Mouse (Mus musculus): ENCODE results near the gene Pate2. TPM values are rescaled to one million over a fixed set of nuclear protein-coding genes. Genes with fewer than 3 reads are reported as not detected.

Gene Pate2
- total RNA-seq, 2 experiments from 2014 or later, result 0.51 TPM; not detected in 1

DNA sequence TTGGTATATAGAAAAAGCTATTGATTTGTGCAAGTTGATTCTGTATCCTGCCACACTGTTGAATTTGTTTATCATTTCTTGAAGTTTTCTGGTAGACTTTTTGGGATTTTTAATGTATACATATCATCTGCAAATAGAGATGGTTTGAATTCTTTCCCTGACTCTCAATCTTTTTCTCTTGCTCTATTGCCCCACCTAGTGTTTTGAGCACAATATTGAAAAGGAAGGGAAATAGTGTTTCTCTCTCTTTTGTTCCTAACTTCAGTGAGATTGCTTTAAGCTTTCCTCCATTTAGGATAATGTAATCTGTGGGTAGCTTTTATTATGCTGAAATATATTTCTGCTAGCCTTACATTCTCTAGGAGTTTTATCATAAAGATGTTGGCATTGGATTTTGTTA, 137.2 kb downstream of the Pate2 start:
- ATAC-seq (ENCODE audit: poor library complexity, severe bottlenecking), result no peak

Other genes starting within 250 kb of the Pate2 start
- gene Cdon, start 149.2 kb upstream of the Pate2 start, total RNA-seq (2015), result 0.65 and 1.8 TPM in 2 replicates
- gene Cdon, start 149.2 kb upstream of the Pate2 start, total RNA-seq (2017), result 0.65 and 2.3 TPM in 2 replicates
- gene Gm1113, start 52.0 kb upstream of the Pate2 start, total RNA-seq (2015), result not detected in 2 replicates
- gene Gm1113, start 52.0 kb upstream of the Pate2 start, total RNA-seq (2017), result not detected in 2 replicates
- gene Ddx25, start 11.8 kb upstream of the Pate2 start, total RNA-seq (2015), result 0.09 and 0.11 TPM in 2 replicates
- gene Ddx25, start 11.8 kb upstream of the Pate2 start, total RNA-seq (2017), result 0.04 TPM in 1 of 2 replicates, not detected in the other
- 9.8 and 12.2 TPM in 2 replicates for gene Pus3, start 11.7 kb upstream of the Pate2 start, total RNA-seq (2015)
- gene Pus3, start 11.7 kb upstream of the Pate2 start, total RNA-seq (2017), result 14.0 and 14.6 TPM in 2 replicates
- gene Hyls1, start 114 bp downstream of the Pate2 start, total RNA-seq (2015), result 15.7 and 20.1 TPM in 2 replicates
- 17.5 and 20.6 TPM in 2 replicates for gene Hyls1, start 114 bp downstream of the Pate2 start, total RNA-seq (2017)
- not detected in 2 replicates for gene Pate4, start 41.7 kb downstream of the Pate2 start, total RNA-seq (2015)
- gene Pate4, start 41.7 kb downstream of the Pate2 start, total RNA-seq (2017), result not detected in 2 replicates
- not detected in 2 replicates for gene Pate3, start 77.9 kb downstream of the Pate2 start, total RNA-seq (2015)
- not detected in 2 replicates for gene Pate3, start 77.9 kb downstream of the Pate2 start, total RNA-seq (2017)
- gene Pate1, start 117.1 kb downstream of the Pate2 start, total RNA-seq (2015), result not detected in 2 replicates
- not detected in 2 replicates for gene Pate1, start 117.1 kb downstream of the Pate2 start, total RNA-seq (2017)
- not detected in 2 replicates for gene Gm17677, start 170.8 kb downstream of the Pate2 start, total RNA-seq (2015)
- gene Gm17677, start 170.8 kb downstream of the Pate2 start, total RNA-seq (2017), result not detected in 2 replicates
- not detected in 2 replicates for gene Gm17727, start 207.8 kb downstream of the Pate2 start, total RNA-seq (2015)
- gene Gm17727, start 207.8 kb downstream of the Pate2 start, total RNA-seq (2017), result not detected in 2 replicates
- not detected in 2 replicates for gene Gm27235, start 219.8 kb downstream of the Pate2 start, total RNA-seq (2015)
- not detected in 2 replicates for gene Gm27235, start 219.8 kb downstream of the Pate2 start, total RNA-seq (2017)
- gene D730048I06Rik, start 219.8 kb downstream of the Pate2 start, total RNA-seq (2015), result not detected in 2 replicates
- not detected in 2 replicates for gene D730048I06Rik, start 219.8 kb downstream of the Pate2 start, total RNA-seq (2017)